Mouse (Mus musculus): ENCODE measurements around the gene Mfap3l. TPM values are rescaled to one million over a fixed set of nuclear protein-coding genes. Genes with fewer than 3 reads are reported as not detected.
A peak's percentile ranks its signal among the peaks of the same experiment; 100 is the strongest.
"Not testable (repeated sequence)": the region's sequence is repeated elsewhere in the genome, so short reads cannot be mapped to it uniquely, and the experiment has no call there.

Mfap3l gene
- 1.7 and 1.8 TPM in 2 replicates for polyA plus RNA-seq (2014; fragmentation: Nextera tagmentation; extraction: Ambion mirVana)

DNA sequence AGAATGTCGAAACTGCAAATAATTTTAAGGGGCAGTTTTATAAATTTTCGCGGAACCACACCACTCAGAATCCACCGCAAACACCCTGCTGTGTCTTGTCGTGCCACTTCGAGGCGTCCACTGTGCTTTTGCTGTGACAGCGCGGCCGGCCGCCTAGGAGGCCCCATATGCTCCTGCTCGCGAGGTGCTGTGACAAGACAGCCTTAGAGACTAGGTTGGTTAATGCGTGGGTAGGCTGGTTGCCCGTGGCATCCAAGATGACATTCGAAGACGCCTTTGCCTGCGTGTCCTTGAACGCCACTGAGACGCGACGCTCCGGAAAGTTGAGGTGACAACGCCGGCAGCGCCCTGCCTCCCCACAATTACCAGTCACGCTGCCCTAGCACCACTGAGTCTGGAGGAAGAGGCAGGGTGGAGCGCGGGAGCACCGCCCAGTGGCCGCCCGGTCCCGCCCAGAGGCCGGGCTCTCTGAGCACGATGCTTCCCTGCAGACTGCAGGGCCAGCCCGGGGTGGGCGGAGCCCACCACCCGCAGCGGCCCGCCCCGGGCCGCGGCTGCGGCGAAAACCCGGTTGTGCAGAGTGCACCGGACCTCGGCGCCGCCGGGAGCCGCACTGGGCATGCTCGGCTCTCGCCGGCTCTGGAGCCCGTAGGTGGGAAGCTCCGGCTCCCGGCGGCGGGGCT, at the start of gene Mfap3l:
Gene Mfap3l, plus strand, starts transcription at position 578 of the 683 bp plus-strand sequence.
- H3K27me3 ChIP-seq (ENCODE audit: control insufficient read depth, insufficient read depth, low read length), result peaks cover 8% of the 10 kb centered on the region; the same call in 1 of the 2 replicates
- H3K27ac ChIP-seq (ENCODE audit: low read depth, low read length), result no peak within 1 kb of the TSS
- no peaks in the 10 kb centered on the region for H3K36me3 ChIP-seq (ENCODE audit: control insufficient read depth, insufficient read depth, low read length)
- peak; percentile 95 for DNase-seq (ENCODE audit: low spot score)
- 1% methylated on average over 59 of the region's 60 CpGs for WGBS
- H3K4me2 ChIP-seq (ENCODE audit: low read depth, low read length, severe bottlenecking), result peak within 1 kb of the TSS; percentile 97
- H3K9me3 ChIP-seq (ENCODE audit: control insufficient read depth, low read length), result no peaks in the 10 kb centered on the region
- no peaks in the 10 kb centered on the region for H3K4me1 ChIP-seq (replicated peaks; ENCODE audit: control insufficient read depth, insufficient read depth, low read length)
- ATAC-seq (replicated peaks; ENCODE audit: low FRiP score), result peak; percentile 97
- peak within 1 kb of the TSS; percentile 66 for H3K9ac ChIP-seq (ENCODE audit: low read length)
- peak within 1 kb of the TSS; percentile 61 for H3K4me3 ChIP-seq (ENCODE audit: low read depth, low read length)

DNA sequence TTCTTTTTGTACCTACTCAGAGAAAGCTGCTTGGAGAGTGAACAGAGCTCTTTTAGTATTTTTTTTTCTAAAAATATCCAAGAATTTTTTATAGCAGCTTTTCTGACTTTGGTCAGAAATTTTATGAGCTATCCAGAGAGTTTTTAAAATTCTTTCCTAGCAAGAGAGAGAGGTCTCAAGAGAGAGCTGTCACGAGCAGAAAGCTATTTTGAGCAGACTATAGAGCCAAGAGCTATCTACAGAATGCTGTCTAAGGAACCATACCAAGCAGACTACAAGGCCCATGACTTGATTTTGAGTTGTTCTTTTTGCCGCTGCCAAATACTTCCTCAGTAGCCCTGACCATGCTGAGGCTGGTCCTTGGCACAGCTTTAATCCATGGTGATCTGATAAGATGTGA, 49.3 kb upstream of the Mfap3l start:
- H3K27me3 ChIP-seq (ENCODE audit: control insufficient read depth, insufficient read depth, low read length), result no peaks in the 10 kb centered on the region
- H3K9ac ChIP-seq (ENCODE audit: low read length), result no peak overlapping the region
- ATAC-seq (replicated peaks; ENCODE audit: low FRiP score) (no peak), DNase-seq (ENCODE audit: low spot score) (no peak)
- no peaks in the 10 kb centered on the region for H3K36me3 ChIP-seq (ENCODE audit: control insufficient read depth, insufficient read depth, low read length)
- no peaks in the 10 kb centered on the region for H3K4me1 ChIP-seq (replicated peaks; ENCODE audit: control insufficient read depth, insufficient read depth, low read length)
- no peaks in the 10 kb centered on the region for H3K9me3 ChIP-seq (ENCODE audit: control insufficient read depth, low read length)
- H3K4me3 ChIP-seq (ENCODE audit: low read depth, low read length), result no peak overlapping the region
- no peak overlapping the region for H3K4me2 ChIP-seq (ENCODE audit: low read depth, low read length, severe bottlenecking)
- 85% methylated on average over 2 of the region's 2 CpGs for WGBS
- H3K27ac ChIP-seq (ENCODE audit: low read depth, low read length), result no peak overlapping the region

DNA sequence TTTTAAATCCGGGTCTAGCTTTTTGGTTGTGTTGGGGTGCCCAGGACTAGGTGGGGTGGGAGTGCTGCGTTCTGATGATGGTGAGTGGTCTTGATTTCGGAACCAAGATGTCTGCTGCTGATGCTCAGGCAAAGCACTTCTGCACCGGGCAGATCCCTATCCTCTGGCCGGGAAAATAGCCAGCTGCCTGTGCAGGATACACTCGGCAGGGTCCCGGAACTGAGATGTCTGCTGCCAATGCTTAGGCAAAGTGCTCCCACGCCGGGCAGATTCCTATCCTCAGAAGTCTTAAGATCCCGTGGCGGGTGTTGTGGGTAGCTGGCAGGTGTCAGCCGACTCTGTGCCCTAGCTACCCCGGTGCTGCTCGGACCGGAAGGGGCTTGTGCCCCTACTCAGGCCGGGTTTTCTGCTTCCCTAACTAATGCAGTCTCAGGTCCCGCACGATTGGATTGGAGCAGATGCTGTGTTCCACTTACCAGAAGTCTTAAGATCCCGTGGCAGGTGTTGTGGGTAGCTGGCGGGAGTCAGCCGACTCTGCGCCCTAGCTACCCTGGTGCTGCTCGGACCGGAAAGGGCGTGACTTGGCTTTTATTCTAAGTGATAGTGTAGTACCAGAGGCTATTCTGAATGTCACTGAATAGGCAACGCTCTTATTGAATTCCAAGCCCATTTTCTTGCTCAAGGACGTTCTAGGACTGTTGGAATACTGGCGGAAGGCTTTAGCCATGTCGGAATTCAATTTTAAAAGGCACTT, 41.1 kb upstream of the Mfap3l start:
- not testable (repeated sequence) for ATAC-seq (replicated peaks; ENCODE audit: low FRiP score); H3K9ac ChIP-seq (ENCODE audit: low read length); H3K4me2 ChIP-seq (ENCODE audit: low read depth, low read length, severe bottlenecking); H3K36me3 ChIP-seq (ENCODE audit: control insufficient read depth, insufficient read depth, low read length); H3K4me1 ChIP-seq (replicated peaks; ENCODE audit: control insufficient read depth, insufficient read depth, low read length); DNase-seq (ENCODE audit: low spot score); H3K27me3 ChIP-seq (ENCODE audit: control insufficient read depth, insufficient read depth, low read length); H3K27ac ChIP-seq (ENCODE audit: low read depth, low read length); H3K4me3 ChIP-seq (ENCODE audit: low read depth, low read length); H3K9me3 ChIP-seq (ENCODE audit: control insufficient read depth, low read length)
- WGBS, result 90% methylated on average over 29 of the region's 29 CpGs

DNA sequence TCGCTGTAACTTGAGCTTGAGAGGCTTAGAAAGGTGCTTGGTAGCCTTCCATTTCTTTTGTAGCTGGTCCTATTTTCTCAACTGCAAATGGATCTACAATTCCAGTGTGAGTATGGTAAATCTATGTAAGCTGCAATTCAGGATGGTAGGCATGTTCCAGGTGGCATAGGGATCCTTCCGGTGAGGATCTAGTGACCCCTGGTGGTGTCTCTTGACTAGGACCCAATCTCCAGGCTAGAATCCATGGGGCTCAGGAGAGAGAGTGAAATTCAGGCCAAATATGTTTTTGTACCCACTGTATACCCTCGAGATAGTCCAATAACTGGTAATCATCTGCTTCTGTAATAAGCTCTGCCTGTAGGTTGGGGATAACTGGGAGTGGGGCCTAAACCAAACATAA, 37.9 kb upstream of the Mfap3l start:
- Histone ChIP-seq H3K4me3 (ENCODE audit: low read depth, low read length) (no peak overlapping the region), H3K9me3 (ENCODE audit: control insufficient read depth, low read length) (no peaks in the 10 kb centered on the region), H3K36me3 (ENCODE audit: control insufficient read depth, insufficient read depth, low read length) (no peaks in the 10 kb centered on the region), H3K4me2 (ENCODE audit: low read depth, low read length, severe bottlenecking) (no peak overlapping the region), H3K9ac (ENCODE audit: low read length) (no peak overlapping the region), H3K4me1 (replicated peaks; ENCODE audit: control insufficient read depth, insufficient read depth, low read length) (no peaks in the 10 kb centered on the region), H3K27ac (ENCODE audit: low read depth, low read length) (no peak overlapping the region), H3K27me3 (ENCODE audit: control insufficient read depth, insufficient read depth, low read length) (no peaks in the 10 kb centered on the region)
- ATAC-seq (replicated peaks; ENCODE audit: low FRiP score) (no peak), DNase-seq (ENCODE audit: low spot score) (no peak)
- WGBS, result 66% methylated on average over 3 of the region's 3 CpGs

DNA sequence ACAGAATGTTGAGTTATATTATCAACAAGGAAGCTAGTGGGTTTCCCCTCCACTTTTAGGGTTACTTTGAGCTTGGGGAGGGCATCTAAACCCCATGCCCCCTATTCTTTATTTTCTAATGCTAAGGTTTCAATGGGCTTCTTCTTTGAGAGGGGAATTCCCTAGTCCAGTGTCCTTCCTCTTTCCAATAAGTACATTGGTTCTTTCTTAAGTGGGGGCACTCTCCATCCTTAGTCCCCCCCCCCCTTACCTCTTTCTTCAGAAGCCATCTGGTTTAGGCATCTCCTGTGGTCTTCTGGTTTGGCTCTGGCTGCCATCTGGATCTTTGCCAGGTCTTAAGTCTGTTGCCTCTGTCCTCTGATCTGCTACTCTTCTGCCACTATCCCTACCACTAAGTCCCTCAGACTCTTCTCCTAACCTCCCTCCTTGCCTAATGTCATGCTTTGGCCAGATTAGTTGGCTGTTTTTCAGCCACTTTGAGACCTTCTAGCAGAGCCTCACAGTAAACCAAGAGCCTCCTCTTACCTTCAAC, 21.0 kb upstream of the Mfap3l start:
- Histone ChIP-seq H3K4me1 (replicated peaks; ENCODE audit: control insufficient read depth, insufficient read depth, low read length) (no peaks in the 10 kb centered on the region), H3K9me3 (ENCODE audit: control insufficient read depth, low read length) (no peaks in the 10 kb centered on the region), H3K4me2 (ENCODE audit: low read depth, low read length, severe bottlenecking) (no peak overlapping the region), H3K27me3 (ENCODE audit: control insufficient read depth, insufficient read depth, low read length) (no peaks in the 10 kb centered on the region), H3K4me3 (ENCODE audit: low read depth, low read length) (no peak overlapping the region), H3K9ac (ENCODE audit: low read length) (no peak overlapping the region), H3K27ac (ENCODE audit: low read depth, low read length) (no peak overlapping the region), H3K36me3 (ENCODE audit: control insufficient read depth, insufficient read depth, low read length) (no peaks in the 10 kb centered on the region)
- DNase-seq (ENCODE audit: low spot score) (no peak), ATAC-seq (replicated peaks; ENCODE audit: low FRiP score) (no peak)

DNA sequence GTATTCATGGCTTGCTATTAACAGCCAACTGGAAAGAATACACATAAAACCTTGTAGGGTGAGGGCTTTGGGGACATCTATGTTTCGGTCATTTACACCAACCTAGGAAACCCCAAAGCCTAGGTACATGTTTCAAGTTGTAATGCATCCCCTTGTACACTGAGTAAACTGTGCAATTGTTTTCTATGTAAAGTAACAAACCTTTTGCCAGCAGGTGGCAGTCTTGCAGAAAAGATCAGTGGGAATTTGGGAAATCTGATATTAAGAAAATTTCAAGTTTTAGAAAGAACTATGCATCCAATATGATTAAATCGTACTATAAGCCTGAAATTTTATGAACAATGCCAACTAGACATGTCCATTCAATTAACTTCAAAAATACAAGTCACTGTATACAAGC, 15.7 kb upstream of the Mfap3l start:
- no peaks in the 10 kb centered on the region for H3K9me3 ChIP-seq (ENCODE audit: control insufficient read depth, low read length)
- no peak overlapping the region for H3K4me2 ChIP-seq (ENCODE audit: low read depth, low read length, severe bottlenecking)
- H3K4me3 ChIP-seq (ENCODE audit: low read depth, low read length), result no peak overlapping the region
- no peaks in the 10 kb centered on the region for H3K36me3 ChIP-seq (ENCODE audit: control insufficient read depth, insufficient read depth, low read length)
- no peak for ATAC-seq (replicated peaks; ENCODE audit: low FRiP score)
- H3K4me1 ChIP-seq (replicated peaks; ENCODE audit: control insufficient read depth, insufficient read depth, low read length), result no peaks in the 10 kb centered on the region
- no peaks in the 10 kb centered on the region for H3K27me3 ChIP-seq (ENCODE audit: control insufficient read depth, insufficient read depth, low read length)
- no peak overlapping the region for H3K9ac ChIP-seq (ENCODE audit: low read length)
- 49% methylated on average over 2 of the region's 2 CpGs for WGBS
- no peak overlapping the region for H3K27ac ChIP-seq (ENCODE audit: low read depth, low read length)
- DNase-seq (ENCODE audit: low spot score), result no peak

DNA sequence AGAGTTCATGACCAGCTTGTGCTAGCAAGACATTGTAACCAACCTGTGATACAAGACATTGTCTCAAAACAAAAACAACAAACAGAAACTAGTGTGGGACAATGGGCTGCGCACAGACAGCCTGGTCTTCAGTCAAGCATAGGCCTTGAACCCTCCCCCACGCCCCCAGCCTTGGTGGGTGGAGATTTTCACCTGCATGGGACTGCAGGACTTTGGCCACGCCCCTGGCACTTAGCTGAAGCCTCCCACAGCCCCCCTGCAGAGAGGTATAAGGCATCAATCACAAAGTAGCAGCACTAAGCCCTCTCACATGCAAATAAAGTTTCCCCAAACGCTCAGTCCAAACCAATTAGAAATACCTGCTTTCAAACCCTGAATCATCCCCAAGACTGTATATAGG, 11.1 kb upstream of the Mfap3l start:
- Histone ChIP-seq H3K4me1 (replicated peaks; ENCODE audit: control insufficient read depth, insufficient read depth, low read length) (no peaks in the 10 kb centered on the region), H3K36me3 (ENCODE audit: control insufficient read depth, insufficient read depth, low read length) (no peaks in the 10 kb centered on the region), H3K27ac (ENCODE audit: low read depth, low read length) (no peak overlapping the region), H3K9ac (ENCODE audit: low read length) (no peak overlapping the region), H3K4me2 (ENCODE audit: low read depth, low read length, severe bottlenecking) (no peak overlapping the region), H3K27me3 (ENCODE audit: control insufficient read depth, insufficient read depth, low read length) (no peaks in the 10 kb centered on the region), H3K9me3 (ENCODE audit: control insufficient read depth, low read length) (no peaks in the 10 kb centered on the region), H3K4me3 (ENCODE audit: low read depth, low read length) (no peak overlapping the region)
- no peak for ATAC-seq (replicated peaks; ENCODE audit: low FRiP score)
- no peak for DNase-seq (ENCODE audit: low spot score)
- 69% methylated on average over 4 of the region's 4 CpGs for WGBS

DNA sequence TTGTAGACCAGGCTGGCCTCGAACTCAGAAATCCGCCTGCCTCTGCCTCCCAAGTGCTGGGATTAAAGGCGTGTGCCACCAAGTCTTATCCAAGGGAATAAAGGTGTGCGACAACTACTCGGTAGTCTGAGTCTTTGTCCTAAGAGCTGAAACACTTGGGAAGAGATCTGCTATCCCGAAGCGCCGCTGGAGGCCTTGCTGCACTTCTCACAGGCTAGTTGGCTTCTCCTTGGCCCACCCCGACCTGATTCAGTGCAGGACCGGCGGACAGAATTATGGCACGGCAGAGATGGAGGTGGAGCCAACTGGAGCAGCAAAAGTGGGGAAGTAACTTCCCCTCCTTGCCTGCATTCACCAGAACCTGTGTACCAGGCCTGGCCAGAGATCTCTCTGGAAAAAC, 10.6 kb upstream of the Mfap3l start:
- Histone ChIP-seq H3K36me3 (ENCODE audit: control insufficient read depth, insufficient read depth, low read length) (no peaks in the 10 kb centered on the region), H3K4me2 (ENCODE audit: low read depth, low read length, severe bottlenecking) (no peak overlapping the region), H3K4me3 (ENCODE audit: low read depth, low read length) (no peak overlapping the region), H3K4me1 (replicated peaks; ENCODE audit: control insufficient read depth, insufficient read depth, low read length) (no peaks in the 10 kb centered on the region), H3K27me3 (ENCODE audit: control insufficient read depth, insufficient read depth, low read length) (no peaks in the 10 kb centered on the region), H3K27ac (ENCODE audit: low read depth, low read length) (no peak overlapping the region), H3K9ac (ENCODE audit: low read length) (no peak overlapping the region), H3K9me3 (ENCODE audit: control insufficient read depth, low read length) (no peaks in the 10 kb centered on the region)
- no peak for DNase-seq (ENCODE audit: low spot score)
- no peak for ATAC-seq (replicated peaks; ENCODE audit: low FRiP score)
- 93% methylated on average over 12 of the region's 12 CpGs for WGBS

All from forebrain, embryonic 11.5 days (tissue).